Mouse (Mus musculus) ovary, adult 18-20 months (tissue): Measurements from ENCODE around the gene Nbeal1.

Experiments
- DNase-seq: peaks from one replicate; pipeline ENCODE4 v3.0.0; 2022; ENCODE audit warnings: low spot score, mixed read lengths

Nbeal1 gene

DNA sequence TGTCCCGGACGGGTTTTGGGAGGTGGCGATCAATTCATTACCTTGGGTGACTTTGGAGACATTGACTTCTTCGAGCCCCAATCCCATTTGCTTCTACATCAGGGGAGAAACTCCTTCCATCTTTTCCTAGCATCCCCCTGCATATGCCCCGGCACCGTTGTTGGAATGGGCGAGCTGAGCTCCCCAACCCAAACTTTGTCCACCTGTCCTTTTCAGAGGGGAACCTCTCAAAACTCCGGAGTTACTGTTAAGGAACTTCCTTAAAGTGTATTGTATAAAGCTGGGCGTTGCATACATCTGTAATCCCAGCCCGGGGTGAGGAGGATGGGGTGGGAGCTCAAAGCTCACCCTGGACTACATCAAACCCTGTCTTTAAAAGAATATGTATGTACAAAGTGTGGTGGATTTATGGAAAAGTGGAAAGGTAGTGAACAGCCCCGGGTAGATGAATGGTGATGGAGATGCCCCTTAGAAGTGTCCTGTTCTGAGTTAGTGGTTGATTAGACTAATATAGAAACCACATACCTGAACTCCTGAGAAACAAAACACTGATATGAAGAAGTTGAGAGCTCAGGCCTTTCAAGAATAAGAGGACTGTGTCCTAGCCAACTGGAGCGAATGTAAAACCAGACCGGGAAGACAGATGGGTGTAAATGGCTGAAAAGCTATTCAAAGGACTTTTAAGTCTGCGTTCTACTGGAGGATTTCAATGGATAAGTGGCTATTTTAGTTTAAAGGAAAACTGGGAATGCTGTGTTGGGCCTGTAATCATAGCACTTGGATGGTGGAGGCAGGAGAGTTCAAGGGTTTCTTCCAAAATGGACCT lies 163.4 kb downstream of the Nbeal1 start:
- no peak for DNase-seq

DNA sequence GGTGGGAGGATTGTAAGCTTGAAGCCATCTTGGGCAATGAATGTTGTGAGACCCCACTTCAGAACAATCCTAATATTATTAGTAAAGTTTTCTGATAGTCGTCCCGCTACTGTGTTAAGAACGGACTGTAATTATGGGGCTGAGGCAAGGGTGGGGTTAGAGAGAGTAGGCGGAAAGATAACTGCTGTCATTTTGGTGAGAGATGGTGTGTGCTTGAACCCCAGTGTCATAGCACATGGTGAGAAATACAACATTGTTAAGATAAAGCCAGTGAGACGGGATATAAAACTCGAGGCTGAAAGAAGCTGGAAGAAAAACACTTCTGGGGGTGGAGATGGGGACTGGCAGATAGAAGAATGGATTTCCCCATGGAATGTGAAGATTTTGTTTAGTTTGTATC lies 164.3 kb downstream of the Nbeal1 start:
- DNase-seq, result no peak

DNA sequence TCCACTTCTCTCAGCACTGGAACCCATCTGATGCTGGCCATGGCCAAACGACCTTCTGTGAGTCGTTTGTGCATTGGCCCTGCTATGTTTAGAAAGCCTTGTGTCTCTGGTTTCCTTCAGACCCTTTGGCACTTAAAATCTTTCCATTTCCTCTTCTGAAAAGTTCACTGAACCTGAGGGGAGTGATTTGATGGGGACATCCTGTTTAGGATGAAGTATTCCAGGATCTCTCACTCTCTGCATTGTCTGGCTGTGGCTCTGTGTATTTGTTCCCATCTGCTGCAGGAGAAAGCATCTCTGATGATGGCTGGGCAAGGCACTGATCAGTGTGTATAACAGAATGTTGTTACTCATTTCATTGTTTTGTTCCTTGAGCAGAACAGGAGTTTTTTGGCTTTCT lies 165.3 kb downstream of the Nbeal1 start:
- no peak for DNase-seq

DNA sequence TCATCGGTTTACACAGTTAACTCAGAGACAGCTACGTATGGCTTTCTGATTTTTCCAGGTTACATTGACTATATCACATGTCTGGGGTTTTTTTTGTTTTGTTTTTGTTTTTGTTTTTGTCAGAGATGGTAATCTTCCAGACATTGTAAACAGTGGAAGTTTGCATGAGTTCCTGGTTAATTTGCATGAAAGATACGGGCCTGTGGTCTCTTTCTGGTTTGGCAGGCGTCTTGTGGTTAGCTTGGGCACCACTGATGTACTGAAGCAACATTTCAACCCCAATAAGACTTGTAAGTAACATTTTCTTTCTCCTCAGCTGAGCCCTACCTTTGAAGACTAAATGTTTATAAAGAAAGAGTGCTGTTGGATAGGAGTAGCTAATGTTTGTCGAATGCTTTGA lies 172.4 kb downstream of the Nbeal1 start:
- DNase-seq, result no peak

DNA sequence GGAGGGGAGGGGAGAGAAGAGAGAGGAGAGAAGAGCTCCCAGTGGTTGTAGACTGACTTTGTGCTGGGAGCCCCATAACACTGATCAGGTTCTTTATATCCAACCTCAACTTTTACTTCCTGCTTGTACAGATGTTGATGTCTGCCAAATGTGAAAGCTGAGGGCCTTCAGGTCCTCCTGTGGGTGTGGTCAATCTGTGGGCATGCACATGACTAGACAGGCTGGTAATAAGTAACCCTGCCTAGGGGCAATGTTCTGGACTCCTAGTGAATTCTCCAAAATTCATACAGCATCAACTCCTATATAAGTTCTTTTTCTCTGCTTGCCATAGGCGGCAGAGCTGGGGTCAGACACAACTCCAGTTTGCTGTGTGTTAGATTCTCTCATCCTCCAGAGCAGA lies 181.2 kb downstream of the Nbeal1 start:
- DNase-seq, result no peak

DNA sequence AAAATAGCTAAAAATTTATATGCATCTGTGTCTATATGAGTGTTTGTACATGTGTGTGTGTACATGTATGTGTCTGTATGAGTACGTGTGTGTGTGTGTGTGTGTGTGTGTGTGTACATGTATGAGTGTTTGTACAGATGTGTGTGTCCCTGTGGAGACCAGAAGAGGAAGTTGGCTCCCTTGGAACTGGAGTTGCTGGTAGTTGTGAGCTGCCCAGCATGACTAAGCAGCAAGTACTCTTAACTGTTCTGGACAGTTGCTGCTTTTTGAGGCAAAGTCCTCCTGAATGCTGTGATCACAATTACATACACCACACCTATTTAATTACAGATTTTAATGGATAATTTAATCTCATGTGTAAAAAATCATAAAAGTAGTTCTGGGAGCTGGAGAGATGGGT lies 196.2 kb downstream of the Nbeal1 start:
- no peak for DNase-seq

DNA sequence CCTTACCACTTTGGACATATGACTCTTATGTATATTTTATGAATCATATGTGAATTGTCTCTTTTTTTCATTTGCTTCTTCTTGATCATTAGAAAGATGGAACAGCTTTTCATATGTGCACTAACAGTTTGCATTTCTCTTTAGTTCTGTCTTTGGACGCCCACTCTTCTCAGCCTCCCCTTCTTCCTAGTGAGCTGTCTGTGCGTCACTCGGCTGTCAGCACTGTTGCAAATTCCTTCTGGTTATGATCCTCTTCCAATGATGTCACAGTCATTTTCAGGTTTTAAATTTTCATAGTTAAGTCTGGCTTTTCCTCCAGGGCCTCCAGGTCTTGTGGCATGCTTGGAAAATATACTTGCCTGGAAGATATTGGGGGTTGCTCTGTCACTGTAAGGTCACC lies 201.5 kb downstream of the Nbeal1 start:
- no peak for DNase-seq
